Mouse (Mus musculus) heart, embryonic 12.5 days (tissue): Measurements from ENCODE around the gene AC131692.1. TPM values are rescaled to one million over a fixed set of nuclear protein-coding genes. Genes with fewer than 3 reads are reported as not detected.

Experiments
- ATAC-seq: fragments of 200-750 bp; cut with Nextera tagmentation; 2 replicates; pipeline ENCODE4 v1.8.0; 2017; ENCODE audit warnings: moderate TSS enrichment, moderate library complexity; ENCODE audit not compliant: insufficient number of reproducible peaks, low FRiP score
- H3K27ac ChIP-seq: fragments of 300-500 bp; sonication (generic); 2 replicates; pipeline ENCODE4 v1.5.1; 2016; ENCODE audit warnings: mild to moderate bottlenecking, moderate library complexity; ENCODE audit not compliant: poor library complexity, severe bottlenecking
- H3K27me3 ChIP-seq: fragments of 300-500 bp; sonication (generic); replicated peaks from 2 replicates; pipeline ENCODE4 v1.6.1; 2016; ENCODE audit warnings: mild to moderate bottlenecking, moderate library complexity
- H3K36me3 ChIP-seq: fragments of 300-500 bp; sonication (generic); 2 replicates; pipeline ENCODE4 v1.6.1; 2016; ENCODE audit warnings: mild to moderate bottlenecking, moderate library complexity
- H3K4me1 ChIP-seq: fragments of 300-500 bp; sonication (generic); replicated peaks from 2 replicates; pipeline ENCODE4 v1.6.1; 2016; ENCODE audit warnings: mild to moderate bottlenecking
- H3K4me2 ChIP-seq: fragments of 300-500 bp; sonication (generic); 2 replicates; pipeline ENCODE4 v1.6.1; 2016; ENCODE audit warnings: mild to moderate bottlenecking, moderate library complexity
- H3K4me3 ChIP-seq: fragments of 300-500 bp; sonication (generic); 2 replicates; pipeline ENCODE4 v1.5.1; 2016; ENCODE audit warnings: mild to moderate bottlenecking
- H3K9ac ChIP-seq: fragments of 300-500 bp; sonication (generic); 2 replicates; pipeline ENCODE4 v1.6.1; 2016; ENCODE audit warnings: mild to moderate bottlenecking, moderate library complexity
- H3K9me3 ChIP-seq: fragments of 300-500 bp; sonication (generic); replicated peaks from 2 replicates; pipeline ENCODE4 v1.6.1; 2016; ENCODE audit warnings: mild to moderate bottlenecking, moderate library complexity
- WGBS: fragments of 180-500 bp; shearing (Covaris S2); methylation state at CpG from one replicate; pipeline ENCODE4 v1.1.7; 2016; 5-methylcytosine and 5-hydroxymethylcytosine counted together
- microRNA-seq: library from miRNA; unstranded; fragments of <30 nt; microRNA quantifications from one replicate; pipeline ENCODE4, GENCODE M21; 2017
- polyA plus RNA-seq: library from polyadenylated mRNA; unstranded; fragments of >200 nt; fragmentation: Nextera tagmentation; extraction: Ambion mirVana; gene quantifications from 2 replicates; pipeline ENCODE4 v1.2.1, GENCODE M21; 2016

The AC131692.1 gene
- polyA plus RNA-seq, 1 experiment from 2014 or later: not detected

DNA sequence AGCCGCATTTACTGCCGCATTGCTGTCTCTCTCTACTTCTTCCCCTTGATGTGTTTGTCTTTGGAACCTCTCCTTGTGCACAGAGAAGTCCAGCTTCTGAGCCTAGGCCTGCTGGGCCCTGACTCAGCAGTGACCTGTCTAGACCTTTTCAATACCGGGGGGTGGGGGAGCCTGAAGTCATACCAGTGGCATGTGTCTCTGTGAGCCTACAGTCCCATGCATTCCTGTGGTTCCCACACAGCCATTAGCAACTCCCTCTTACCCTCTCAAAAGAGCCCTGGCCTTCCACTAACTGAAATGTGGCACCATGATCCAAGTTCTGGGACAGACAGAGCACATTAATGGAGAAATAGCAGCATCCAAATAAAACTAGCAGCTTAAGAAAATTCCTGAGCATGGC is 42.2 kb downstream of the AC131692.1 start:
- Histone ChIP-seq H3K4me3 (no peak overlapping the region), H3K4me1 (peaks cover 10% of the 10 kb centered on the region; the same call in 1 of the 2 replicates), H3K9ac (no peak overlapping the region), H3K36me3 (peaks cover 33% of the 10 kb centered on the region), H3K4me2 (no peak overlapping the region), H3K9me3 (no peaks in the 10 kb centered on the region), H3K27me3 (no peaks in the 10 kb centered on the region), H3K27ac (no peak overlapping the region)
- ATAC-seq: no peak
- WGBS: 80% methylated on average over 3 of the region's 3 CpGs

DNA sequence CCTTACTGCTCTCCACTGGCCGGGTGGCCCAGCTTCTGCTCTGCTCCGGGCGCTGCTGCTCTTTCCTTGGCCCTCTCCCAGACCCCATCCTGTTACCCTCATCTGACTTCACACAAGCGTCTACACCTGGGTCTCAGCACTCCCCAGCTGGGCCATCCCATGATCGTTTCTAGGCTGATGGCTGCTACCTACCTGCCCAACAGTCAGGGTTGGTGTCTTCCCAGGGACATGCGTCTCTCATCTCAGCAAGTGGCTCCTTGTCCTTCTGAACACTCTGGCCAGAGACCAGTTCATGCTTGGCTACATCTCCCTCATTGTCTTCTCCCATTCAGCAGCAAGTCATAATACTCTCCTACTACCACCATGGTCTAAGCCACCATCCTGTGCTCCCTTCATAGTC is 45.5 kb downstream of the AC131692.1 start:
- H3K4me2 ChIP-seq: peak overlapping the region; percentile 80
- peaks cover 5% of the 10 kb centered on the region; the same call in 1 of the 2 replicates for H3K9me3 ChIP-seq
- no peak for ATAC-seq
- peak overlapping the region; percentile 4; the same call in 1 of the 2 replicates for H3K9ac ChIP-seq
- H3K4me3 ChIP-seq: peak overlapping the region; percentile 74
- H3K27me3 ChIP-seq: no peaks in the 10 kb centered on the region
- no peak overlapping the region for H3K27ac ChIP-seq
- WGBS: 92% methylated on average over 6 of the region's 6 CpGs
- peaks cover 27% of the 10 kb centered on the region for H3K36me3 ChIP-seq
- peaks cover 12% of the 10 kb centered on the region; the same call in 1 of the 2 replicates for H3K4me1 ChIP-seq

- peaks cover 21% of the 10 kb centered on the region for H3K36me3 ChIP-seq
- peaks cover 12% of the 10 kb centered on the region; the same call in 1 of the 2 replicates for H3K4me1 ChIP-seq
- H3K4me3 ChIP-seq: peak overlapping the region; percentile 74
- H3K9ac ChIP-seq: peak overlapping the region; percentile 80
- H3K27ac ChIP-seq: peak overlapping the region; percentile 91
- no peak for ATAC-seq
- H3K27me3 ChIP-seq: no peaks in the 10 kb centered on the region
- H3K4me2 ChIP-seq: peak overlapping the region; percentile 80
- peaks cover 5% of the 10 kb centered on the region; the same call in 1 of the 2 replicates for H3K9me3 ChIP-seq
- WGBS: 7% methylated on average over 16 of the region's 16 CpGs
Measured at GRCm38 (mm10) chr19:6140374-6140677, 46.1 kb downstream of the AC131692.1 start.

- WGBS: under 1% methylated on average over 68 of the region's 68 CpGs
- peak within 1 kb of the TSS; percentile 80 for H3K4me2 ChIP-seq
- H3K9me3 ChIP-seq: peaks cover 5% of the 10 kb centered on the region; the same call in 1 of the 2 replicates
- peak; percentile 95 for ATAC-seq
- no peaks in the 10 kb centered on the region for H3K27me3 ChIP-seq
- peak within 1 kb of the TSS; percentile 80 for H3K9ac ChIP-seq
- H3K4me1 ChIP-seq: peaks cover 12% of the 10 kb centered on the region; the same call in 1 of the 2 replicates
- H3K36me3 ChIP-seq: peaks cover 16% of the 10 kb centered on the region
- peak within 1 kb of the TSS; percentile 91 for H3K27ac ChIP-seq
- peak within 1 kb of the TSS; percentile 74 for H3K4me3 ChIP-seq
Measured at GRCm38 (mm10) chr19:6140678-6141393, 46.6 kb downstream of the AC131692.1 start, which contains the start of gene Batf2. Gene Batf2 (plus strand): TSS chr19:6140983.

- Histone ChIP-seq H3K27me3 (no peaks in the 10 kb centered on the region), H3K4me3 (peak within 1 kb of the TSS; percentile 74), H3K27ac (peak within 1 kb of the TSS; percentile 91), H3K9ac (peak within 1 kb of the TSS; percentile 80), H3K4me2 (peak within 1 kb of the TSS; percentile 80), H3K4me1 (peaks cover 12% of the 10 kb centered on the region; the same call in 1 of the 2 replicates), H3K36me3 (peaks cover 11% of the 10 kb centered on the region), H3K9me3 (peaks cover 5% of the 10 kb centered on the region; the same call in 1 of the 2 replicates)
- under 1% methylated on average over 15 of the region's 15 CpGs for WGBS
- ATAC-seq: peak; percentile 77
Measured at GRCm38 (mm10) chr19:6141394-6141749, 47.2 kb downstream of the AC131692.1 start, which contains the start of gene Arl2. Gene Arl2 (minus strand): TSS chr19:6141548.

GRCm38 (mm10) chr19:6144842-6145241 is 50.6 kb downstream of the AC131692.1 start:
- H3K27me3 ChIP-seq: no peaks in the 10 kb centered on the region
- peaks cover 7% of the 10 kb centered on the region; the same call in 1 of the 2 replicates for H3K4me1 ChIP-seq
- no peaks in the 10 kb centered on the region for H3K36me3 ChIP-seq
- no peak overlapping the region for H3K9ac ChIP-seq
- no peak for ATAC-seq
- WGBS: 59% methylated on average over 5 of the region's 5 CpGs
- H3K4me2 ChIP-seq: no peak overlapping the region
- no peak overlapping the region for H3K4me3 ChIP-seq
- no peak overlapping the region for H3K27ac ChIP-seq
- peaks cover 5% of the 10 kb centered on the region; the same call in 1 of the 2 replicates for H3K9me3 ChIP-seq

Small RNA genes within 50 kb of the gene (microRNA-seq; reads per million reads assigned to microRNA genes)
- gene Mir6988: 0.94 reads per million

Other genes starting within 250 kb of the AC131692.1 start
- gene Frmd8, start 219.1 kb upstream of the AC131692.1 start, polyA plus RNA-seq: 33.7 and 34.2 TPM in 2 replicates
- 3.5 and 3.9 TPM in 2 replicates for gene Slc25a45, start 216.6 kb upstream of the AC131692.1 start, polyA plus RNA-seq
- gene Tigd3, start 200.3 kb upstream of the AC131692.1 start, polyA plus RNA-seq: 1.5 and 1.9 TPM in 2 replicates
- 111 and 118 TPM in 2 replicates for gene Dpf2, start 181.4 kb upstream of the AC131692.1 start, polyA plus RNA-seq
- 6.5 and 7.3 TPM in 2 replicates for gene Cdc42ep2, start 169.6 kb upstream of the AC131692.1 start, polyA plus RNA-seq
- 49.3 and 51.1 TPM in 2 replicates for gene Pola2, start 130.2 kb upstream of the AC131692.1 start, polyA plus RNA-seq
- gene Slc22a20, start 108.3 kb upstream of the AC131692.1 start, polyA plus RNA-seq: not detected in 2 replicates
- gene Capn1, start 78.5 kb upstream of the AC131692.1 start, polyA plus RNA-seq: 8.2 and 8.4 TPM in 2 replicates
- 21.1 and 21.8 TPM in 2 replicates for gene Syvn1, start 47.8 kb upstream of the AC131692.1 start, polyA plus RNA-seq
- 58.5 and 64.4 TPM in 2 replicates for gene Mrpl49, start 36.6 kb upstream of the AC131692.1 start, polyA plus RNA-seq
- gene Fau, start 36.6 kb upstream of the AC131692.1 start, polyA plus RNA-seq: 503 and 513 TPM in 2 replicates
- 23.9 and 24.9 TPM in 2 replicates for gene Znhit2, start 33.2 kb upstream of the AC131692.1 start, polyA plus RNA-seq
- 8.4 and 9.2 TPM in 2 replicates for gene Tm7sf2, start 26.0 kb upstream of the AC131692.1 start, polyA plus RNA-seq
- 45.1 and 50.2 TPM in 2 replicates for gene Vps51, start 17.2 kb upstream of the AC131692.1 start, polyA plus RNA-seq
- gene Tmem262, start 14.4 kb upstream of the AC131692.1 start, polyA plus RNA-seq: not detected in 2 replicates
- gene Gm28374, start 12.2 kb upstream of the AC131692.1 start, polyA plus RNA-seq: 1.2 and 1.3 TPM in 2 replicates
- 48.9 and 52.4 TPM in 2 replicates for gene Zfpl1, start 9.5 kb upstream of the AC131692.1 start, polyA plus RNA-seq
- 27.4 and 27.7 TPM in 2 replicates for gene Cdca5, start 9.4 kb upstream of the AC131692.1 start, polyA plus RNA-seq
- 0.22 TPM in 2 replicates for gene Naaladl1, start 11.4 kb downstream of the AC131692.1 start, polyA plus RNA-seq
- 35.2 and 35.9 TPM in 2 replicates for gene Sac3d1, start 24.2 kb downstream of the AC131692.1 start, polyA plus RNA-seq
- 20.9 and 21.2 TPM in 2 replicates for gene Snx15, start 33.9 kb downstream of the AC131692.1 start, polyA plus RNA-seq
- 0.14 TPM in 1 of 2 replicates, not detected in the other for gene Batf2, start 46.6 kb downstream of the AC131692.1 start, polyA plus RNA-seq
- gene Arl2, start 47.1 kb downstream of the AC131692.1 start, polyA plus RNA-seq: 71.5 and 73.9 TPM in 2 replicates
- gene Majin, start 90.0 kb downstream of the AC131692.1 start, polyA plus RNA-seq: not detected in 2 replicates
- gene Gpha2, start 132.0 kb downstream of the AC131692.1 start, polyA plus RNA-seq: 0.57 TPM in 1 of 2 replicates, not detected in the other
- gene Ppp2r5b, start 141.5 kb downstream of the AC131692.1 start, polyA plus RNA-seq: 29.8 and 31.0 TPM in 2 replicates
- 10.9 and 13.0 TPM in 2 replicates for gene Atg2a, start 147.2 kb downstream of the AC131692.1 start, polyA plus RNA-seq
- gene Ehd1, start 182.3 kb downstream of the AC131692.1 start, polyA plus RNA-seq: 87.0 and 88.7 TPM in 2 replicates
- gene Cdc42bpg, start 212.0 kb downstream of the AC131692.1 start, polyA plus RNA-seq: 0.34 and 0.44 TPM in 2 replicates
- 48.7 and 52.1 TPM in 2 replicates for gene Men1, start 240.6 kb downstream of the AC131692.1 start, polyA plus RNA-seq
- 14.1 and 15.7 TPM in 2 replicates for gene Map4k2, start 246.7 kb downstream of the AC131692.1 start, polyA plus RNA-seq